Mouse (Mus musculus): ENCODE measurements around the gene H2afx. TPM values are rescaled to one million over a fixed set of nuclear protein-coding genes. Genes with fewer than 3 reads are reported as not detected.
"Not testable (repeated sequence)": the region's sequence is repeated elsewhere in the genome, so short reads cannot be mapped to it uniquely, and the experiment has no call there.

Gene H2afx
- total RNA-seq, 2 experiments from 2014 or later = 59.8 to 66.2 TPM

DNA sequence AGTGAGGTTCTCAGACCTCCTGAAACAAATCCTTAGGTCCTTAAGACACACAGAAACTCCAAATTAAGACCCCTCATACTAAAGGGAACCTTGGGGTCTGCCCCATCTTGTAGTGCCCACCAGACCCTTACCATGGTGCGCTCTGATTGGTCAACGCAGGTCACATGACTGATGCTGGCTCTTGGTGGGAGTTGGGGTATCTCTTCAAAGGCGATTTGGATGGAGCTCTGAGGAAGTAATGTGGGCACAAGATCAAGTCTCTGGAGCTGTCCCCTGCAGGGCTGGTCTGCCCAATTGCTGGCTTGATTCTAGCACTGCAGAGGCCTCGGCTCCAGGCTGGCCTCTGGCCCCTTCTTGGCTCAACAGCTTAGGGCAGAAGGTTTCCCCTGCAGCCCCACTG is 17.0 kb upstream of the H2afx start:
- intact Hi-C loops (cut with DNase I) = no loop called here
- DNase-seq (ENCODE audit: low spot score in 2 of 2) = no peak

DNA sequence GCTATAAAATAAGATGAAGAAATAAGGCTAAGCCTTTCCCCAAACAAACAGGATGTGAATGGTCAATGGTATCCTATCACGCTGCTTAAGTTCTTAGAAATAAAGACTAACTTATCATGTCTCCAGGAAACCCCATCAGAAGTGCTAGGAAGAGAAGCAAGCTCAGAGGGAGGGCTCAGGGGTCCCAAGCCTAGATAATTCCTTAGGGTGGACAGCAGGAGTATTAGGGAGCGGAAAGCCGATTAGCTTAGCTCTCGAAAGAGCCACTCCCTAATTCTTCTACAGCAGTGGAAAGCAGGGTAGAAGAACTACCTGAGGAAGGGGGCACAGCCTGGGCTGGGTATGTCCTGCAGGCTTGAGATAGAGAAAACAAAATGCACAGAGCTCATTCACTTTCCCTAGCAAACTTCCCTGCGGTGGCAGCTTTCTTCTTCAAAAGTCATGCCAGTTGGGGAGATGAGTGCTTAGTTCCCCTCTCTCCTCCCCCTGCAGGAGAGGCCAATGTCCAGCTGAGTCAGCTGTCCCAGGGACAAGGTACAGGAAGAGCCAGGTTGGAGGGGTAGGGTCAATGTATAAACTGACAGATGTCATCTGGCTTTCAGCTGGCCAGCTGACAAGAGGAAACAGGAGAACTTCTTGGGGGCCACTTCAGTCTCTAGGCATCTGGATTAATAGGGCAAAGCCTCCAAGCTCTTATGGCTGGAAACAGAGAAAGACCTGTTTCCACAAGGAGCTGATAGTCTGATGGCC is 16.2 kb upstream of the H2afx start:
- intact Hi-C loops (cut with DNase I) = no loop called here
- DNase-seq (ENCODE audit: low spot score in 2 of 2) = no peak

DNA sequence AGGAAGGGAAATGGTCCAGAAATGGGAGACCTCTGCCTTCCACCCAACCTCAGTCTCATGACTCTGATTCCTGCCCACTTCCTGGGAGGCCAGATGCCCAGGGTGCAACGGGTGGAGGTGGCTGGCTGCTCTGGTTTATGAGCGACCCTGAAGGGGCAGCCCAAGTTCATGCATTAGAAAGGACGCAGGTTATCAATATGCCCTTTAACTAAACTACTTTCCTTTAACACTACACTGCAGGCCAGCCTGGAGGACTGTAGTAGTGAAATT is 15.7 kb upstream of the H2afx start:
- DNase-seq (ENCODE audit: low spot score in 2 of 2) = no peak
- intact Hi-C loops (cut with DNase I) = no loop called here

DNA sequence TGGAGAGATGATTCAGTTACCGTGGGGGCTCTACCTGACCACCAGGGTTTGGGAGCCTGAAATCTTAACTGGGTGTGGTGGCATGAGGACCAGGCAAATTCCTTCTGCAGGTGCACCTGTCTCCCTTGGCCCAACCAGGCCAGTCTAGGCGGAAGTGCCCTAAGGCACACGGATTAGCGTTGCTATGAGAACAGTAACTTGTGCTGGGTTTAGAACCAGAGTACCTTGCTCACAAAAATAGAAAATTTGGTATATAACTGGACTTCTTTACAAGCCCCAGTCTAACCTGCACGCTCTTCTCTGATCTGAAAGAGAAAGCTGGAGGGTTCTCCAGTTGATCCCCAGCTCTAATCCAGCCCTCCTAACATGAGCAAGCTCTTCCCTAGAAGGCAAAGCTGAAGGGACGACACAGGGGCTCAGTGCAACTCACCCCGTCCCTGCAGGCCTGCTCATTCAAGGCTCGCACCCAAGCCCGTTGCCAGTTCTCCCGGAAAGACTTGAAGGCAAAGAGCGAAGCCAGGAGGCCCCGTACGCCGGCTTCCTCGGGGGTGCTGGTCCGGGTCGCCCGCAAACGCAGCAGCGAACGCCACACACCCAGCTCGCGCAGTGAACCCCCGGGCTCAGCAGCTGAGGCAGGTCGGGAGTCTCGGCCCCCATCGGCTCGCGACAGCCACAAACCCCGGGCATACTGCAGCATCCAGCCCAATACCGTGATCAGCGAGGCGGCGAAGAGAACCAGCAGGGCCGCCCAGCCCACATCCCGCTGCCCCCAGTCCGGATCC is 15.2 kb upstream of the H2afx start:
- no peak for DNase-seq (ENCODE audit: low spot score in 2 of 2)
- intact Hi-C loops (cut with DNase I) = no loop called here

DNA sequence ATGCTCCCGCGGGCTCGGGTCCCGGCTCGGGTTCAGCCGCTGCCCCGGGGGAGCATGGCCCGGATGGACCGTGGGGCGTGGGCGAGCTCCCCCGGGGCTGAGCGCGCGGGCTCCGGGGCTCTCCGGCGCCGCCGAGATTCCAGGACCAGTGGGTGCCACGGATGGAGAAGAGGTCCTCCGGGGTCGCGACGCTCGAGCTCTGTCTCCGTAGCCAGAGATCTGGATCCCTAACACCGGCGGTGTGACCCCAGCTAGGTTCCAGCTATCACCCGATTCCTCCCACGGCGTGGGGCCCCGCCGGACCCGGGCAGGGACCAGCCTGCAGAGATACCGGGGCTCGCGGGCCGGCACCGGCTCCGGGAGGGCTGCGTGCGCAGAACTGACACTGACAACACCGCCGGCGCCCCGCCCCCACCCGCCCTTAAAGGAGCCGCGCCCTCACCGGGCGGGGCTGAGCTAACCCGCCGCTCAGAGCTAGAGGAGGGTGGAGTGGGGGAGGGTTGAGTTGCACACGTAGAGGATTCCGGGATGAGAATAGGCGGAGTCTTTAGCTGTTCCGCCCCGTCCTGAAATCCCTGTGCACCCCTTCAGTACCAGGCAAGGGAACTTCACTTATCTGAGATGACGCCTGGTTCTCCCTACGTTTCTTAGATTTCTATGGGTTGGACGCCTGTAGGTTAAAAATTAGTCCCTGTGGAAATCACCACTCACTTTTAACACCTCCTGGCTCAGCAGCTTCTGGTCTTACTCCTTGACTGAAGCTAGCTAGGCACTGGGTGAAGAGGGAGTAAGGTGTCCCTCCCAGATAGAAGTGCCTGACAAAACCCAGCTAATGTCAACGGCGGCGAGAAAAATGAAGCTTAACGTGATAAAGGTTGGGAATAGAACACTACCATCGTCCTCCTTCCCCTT is 14.4 kb upstream of the H2afx start, which contains the start of gene C2cd2l:
C2cd2l (minus strand) TSS at position 399 of the 912 bp plus-strand sequence.
- DNase-seq (ENCODE audit: low spot score in 2 of 2) = peak; percentile 92 to 97
- intact Hi-C loops (cut with DNase I) = no loop called here

DNA sequence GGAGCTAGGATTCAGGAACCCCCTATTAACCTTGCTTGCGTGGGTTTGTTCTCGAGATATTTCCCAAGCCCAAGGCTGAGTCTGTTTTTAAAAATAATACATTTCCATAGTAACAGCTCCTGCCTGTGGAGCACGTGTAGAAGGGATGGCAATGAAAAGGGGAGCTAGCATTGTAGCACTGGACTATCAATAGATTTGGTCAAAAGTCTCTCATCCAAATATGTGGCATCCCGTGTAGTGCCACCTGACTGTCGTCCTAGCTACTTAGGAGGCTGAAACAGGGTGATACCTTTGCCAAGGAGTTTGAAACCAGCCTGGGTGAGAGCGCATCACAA is 13.7 kb upstream of the H2afx start:
- intact Hi-C loops (cut with DNase I) = no loop called here
- peak; percentile 45 to 87 for DNase-seq (ENCODE audit: low spot score in 2 of 2)

DNA sequence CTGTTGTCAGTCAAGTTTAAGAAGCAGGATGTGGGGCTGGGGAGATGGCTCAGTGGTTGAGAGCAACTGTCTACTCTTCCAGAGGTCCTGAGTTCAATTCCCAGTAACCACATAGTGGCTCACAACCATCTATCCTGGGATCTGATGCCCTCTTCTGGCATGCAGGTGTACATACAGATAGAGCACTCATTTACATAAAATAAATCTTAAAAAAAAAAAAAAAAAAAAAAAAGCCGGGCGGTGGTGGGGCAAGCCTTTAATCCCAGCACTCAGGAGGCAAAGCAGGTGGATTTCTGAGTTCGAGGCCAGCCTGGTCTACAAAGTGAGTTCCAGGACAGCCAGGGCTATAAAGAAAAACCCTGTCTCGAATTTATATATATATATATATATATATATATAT is 10.8 kb upstream of the H2afx start:
- intact Hi-C loops (cut with DNase I); DNase-seq (ENCODE audit: low spot score in 2 of 2): not testable (repeated sequence)

DNA sequence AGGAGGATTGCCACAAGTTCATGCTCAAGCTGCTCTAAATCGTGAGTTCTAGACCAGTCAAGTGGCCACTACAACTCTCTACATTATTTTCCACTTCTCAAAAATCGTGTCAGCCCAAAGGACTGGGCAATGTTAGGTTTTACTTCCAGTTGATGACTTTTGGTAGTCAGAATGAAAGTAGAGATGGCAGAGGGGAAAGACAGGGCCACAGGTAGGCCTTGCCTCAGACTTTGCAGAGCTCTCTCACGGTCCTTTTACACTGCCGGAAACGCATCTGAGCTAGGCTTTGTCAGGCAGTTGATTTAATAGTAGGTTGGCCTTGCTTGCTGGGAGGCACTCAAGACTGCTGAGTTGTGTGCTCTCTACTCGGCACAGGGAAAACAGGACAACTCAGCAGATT is 10.3 kb upstream of the H2afx start:
- no peak for DNase-seq (ENCODE audit: low spot score in 2 of 2)
- intact Hi-C loops (cut with DNase I) = no loop called here

DNA sequence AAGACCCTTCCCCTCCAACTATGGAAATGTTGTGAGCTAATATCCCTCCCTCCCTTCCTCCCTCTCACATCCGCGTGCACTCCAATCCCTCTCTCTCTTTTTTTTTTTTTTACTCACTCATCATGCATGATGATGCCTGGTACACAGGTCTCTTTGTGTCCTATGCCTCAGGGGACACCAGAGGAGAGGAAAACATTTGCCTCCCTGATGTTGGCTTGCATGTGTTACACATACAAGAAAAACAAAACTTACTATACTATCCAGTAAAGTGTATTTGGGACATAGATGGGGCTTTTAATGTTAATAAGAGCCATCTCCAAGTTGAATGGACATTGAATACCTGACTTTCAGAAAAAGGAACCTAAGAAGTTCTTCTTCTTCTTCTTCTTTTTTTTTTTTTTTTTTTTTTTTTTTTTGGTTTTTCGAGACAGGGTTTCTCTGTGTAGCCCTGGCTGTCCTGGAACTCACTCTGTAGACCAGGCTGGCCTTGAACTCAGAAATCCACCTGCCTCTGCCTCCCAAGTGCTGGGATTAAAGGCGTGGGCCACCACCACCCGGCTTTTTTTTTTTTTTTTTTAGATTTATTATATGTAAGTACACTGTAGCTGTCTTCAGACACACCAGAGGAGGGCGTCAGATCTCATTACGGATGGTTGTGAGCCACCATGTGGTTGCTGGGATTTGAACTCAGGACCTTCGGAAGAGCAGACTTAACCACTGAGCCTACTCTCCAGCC is 9.3 kb upstream of the H2afx start:
- intact Hi-C loops (cut with DNase I) = not testable (repeated sequence)

DNA sequence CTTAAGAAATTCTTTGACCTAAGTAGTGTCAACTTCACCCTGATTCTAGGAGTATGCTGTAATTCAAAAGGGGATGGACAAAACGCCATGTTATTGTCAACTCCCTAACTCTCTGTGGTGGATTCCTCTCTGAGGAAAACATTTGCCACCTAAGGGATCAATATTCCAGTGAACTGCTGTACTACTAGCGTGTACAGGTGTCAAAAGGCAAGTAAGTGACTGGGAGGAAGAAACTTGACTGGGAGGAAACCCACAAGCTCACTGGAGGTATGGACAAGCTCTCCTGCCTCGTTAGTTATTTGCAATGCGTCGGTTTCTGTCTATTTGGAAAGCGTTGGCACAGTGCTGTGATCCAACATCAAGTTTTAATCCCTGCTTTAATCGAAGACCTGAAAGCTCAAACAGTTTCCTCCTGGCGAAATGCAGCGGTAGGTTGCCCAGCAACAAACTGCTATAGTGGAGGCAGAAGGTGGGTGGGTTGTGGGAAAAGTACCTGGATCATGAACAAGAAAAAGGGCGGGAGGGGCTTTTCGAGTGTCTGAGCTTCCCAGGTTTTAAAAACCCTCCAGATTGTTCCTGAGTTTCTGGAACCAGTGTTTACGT is 8.6 kb upstream of the H2afx start, which contains the start of gene Dpagt1:
Dpagt1 (plus strand) TSS at position 252 of the 603 bp plus-strand sequence.
- peak in 1 of 2 experiments; percentile 83 for DNase-seq (ENCODE audit: low spot score in 2 of 2)
- intact Hi-C loops (cut with DNase I) = no loop called here

More for the DNA sequence above, 9.3 kb upstream of the H2afx start:
- DNase-seq (ENCODE audit: low spot score in 2 of 2) = not testable (repeated sequence)

DNA sequence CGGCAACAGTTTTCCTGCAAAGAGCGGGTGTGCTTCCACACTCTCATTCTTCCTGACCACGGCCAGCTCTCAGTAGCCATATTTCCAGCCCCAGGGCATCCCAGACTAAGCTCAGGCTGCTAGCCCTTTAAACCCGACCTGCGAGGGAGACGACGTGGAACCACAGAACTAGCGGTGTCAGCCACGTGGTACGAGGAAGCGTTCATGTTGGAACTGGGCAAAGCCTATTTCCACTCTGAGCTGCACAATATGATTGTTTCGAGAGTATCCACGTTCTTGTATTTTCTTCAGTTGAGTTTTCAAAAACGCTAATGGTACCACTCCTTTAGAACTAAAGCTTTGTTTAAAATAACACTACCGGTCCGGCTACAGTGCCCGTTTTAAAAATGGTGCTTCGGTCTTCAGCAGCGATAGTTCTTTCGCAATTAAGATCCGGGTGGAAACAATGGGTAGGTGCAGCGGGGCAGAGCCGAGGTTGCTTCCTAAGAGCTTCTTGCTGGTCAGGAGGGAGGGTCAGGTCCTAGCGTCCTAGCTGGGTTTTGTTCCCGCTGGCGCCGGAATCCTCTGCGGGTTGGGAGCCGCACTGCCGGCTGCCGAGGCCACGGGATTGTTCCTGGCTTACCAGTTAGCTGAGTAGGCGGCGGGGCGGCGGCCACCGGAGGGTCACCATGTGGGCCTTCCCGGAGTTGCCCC is 8.0 kb upstream of the H2afx start:
- peak; percentile 85 to 87 for DNase-seq (ENCODE audit: low spot score in 2 of 2)
- intact Hi-C loops (cut with DNase I) = no loop called here

DNA sequence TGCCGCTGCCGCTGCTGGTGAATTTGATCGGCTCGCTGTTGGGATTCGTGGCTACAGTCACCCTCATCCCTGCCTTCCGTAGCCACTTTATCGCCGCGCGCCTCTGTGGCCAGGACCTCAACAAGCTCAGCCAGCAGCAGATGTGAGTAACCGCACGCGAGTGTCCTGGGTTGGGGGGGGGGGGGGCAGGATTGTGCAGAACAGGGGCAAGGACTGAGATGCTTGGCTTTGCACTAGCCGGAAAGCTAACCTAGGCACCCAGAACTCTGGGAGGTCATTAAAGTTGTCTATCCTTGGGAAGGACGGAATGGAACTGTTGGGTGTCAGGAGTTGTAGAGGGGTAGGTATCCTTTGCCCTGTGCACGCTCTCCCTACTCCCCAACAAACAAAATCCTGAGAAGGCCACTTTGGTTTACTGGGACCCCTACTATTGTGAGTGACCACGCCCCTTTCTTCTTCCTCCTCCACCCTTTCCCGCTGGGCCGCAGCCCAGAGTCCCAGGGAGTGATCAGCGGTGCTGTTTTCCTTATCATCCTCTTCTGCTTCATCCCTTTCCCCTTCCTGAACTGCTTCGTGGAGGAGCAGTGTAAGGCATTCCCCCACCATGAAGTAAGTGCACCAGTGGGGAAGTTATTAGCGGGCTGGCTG is 7.3 kb upstream of the H2afx start:
- no peak for DNase-seq (ENCODE audit: low spot score in 2 of 2)
- intact Hi-C loops (cut with DNase I) = no loop called here

DNA sequence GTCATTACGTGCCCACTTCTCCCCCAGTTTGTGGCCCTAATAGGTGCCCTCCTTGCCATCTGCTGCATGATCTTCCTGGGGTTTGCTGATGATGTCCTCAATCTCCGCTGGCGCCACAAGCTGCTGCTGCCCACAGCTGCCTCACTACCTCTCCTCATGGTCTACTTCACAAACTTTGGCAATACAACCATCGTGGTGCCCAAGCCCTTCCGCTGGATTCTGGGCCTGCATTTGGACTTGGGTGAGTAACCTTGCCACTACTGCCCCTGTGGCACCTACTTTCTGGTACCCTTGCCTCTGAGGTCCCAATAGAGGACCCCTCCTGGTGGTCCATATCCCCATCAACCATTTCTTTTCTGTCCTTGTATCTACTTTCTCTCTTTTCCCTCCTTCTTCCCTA is 6.6 kb upstream of the H2afx start:
- intact Hi-C loops (cut with DNase I) = no loop called here
- DNase-seq (ENCODE audit: low spot score in 2 of 2) = no peak

DNA sequence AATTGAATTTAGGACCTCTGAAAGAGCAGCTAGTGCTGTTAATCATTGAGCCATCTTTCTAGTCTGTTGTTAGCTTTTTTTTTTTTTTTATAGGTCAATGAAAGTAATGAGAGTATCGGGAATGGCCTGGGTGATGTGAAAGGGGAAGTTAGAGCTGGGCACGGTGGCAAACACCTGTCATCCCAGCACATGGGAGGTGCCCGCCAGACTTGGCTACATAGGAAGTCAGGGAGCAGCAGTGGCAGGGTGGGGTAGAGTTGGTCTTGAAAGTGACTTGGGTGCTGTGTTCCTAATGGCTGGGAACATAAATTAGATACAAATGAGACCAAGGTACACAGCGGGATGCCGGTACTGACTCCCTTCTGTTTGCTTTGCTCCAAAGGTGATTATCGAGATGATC is 3.8 kb upstream of the H2afx start:
- no peak for DNase-seq (ENCODE audit: low spot score in 2 of 2)
- intact Hi-C loops (cut with DNase I) = no loop called here

DNA sequence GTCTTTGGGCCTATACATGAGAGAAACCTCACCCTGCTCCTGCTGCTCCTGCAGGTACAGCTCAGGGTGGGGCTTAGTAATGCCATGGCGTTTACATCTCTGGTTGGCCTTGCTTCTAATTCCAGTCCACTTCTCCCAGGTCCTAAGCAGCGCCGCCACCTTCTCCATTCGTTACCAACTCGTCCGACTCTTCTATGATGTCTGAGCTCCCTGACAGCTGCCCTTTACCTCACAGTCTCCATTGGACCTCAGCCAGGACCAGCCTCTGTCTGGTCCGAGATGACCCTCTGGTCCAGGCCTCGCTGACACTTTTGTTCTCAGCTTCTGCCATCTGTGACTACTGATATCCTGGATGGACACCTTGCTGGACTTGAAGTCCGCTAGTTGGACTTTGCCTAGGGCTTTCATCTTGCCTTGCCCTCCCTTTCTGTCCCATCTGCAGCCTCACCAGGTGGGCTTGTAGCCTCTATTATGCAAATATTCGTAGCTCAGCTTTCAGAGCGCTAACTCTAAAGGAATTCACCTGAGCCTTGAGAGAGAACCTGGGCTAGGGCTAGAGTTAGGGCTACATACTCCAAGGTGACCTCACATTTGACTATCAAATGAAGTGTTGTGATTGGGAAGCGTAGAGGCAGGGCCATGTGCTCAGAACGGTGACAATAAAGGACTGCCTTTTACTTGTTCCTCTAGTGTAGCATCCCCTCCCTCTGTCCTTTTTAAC is 1.4 kb upstream of the H2afx start:
- intact Hi-C loops (cut with DNase I) = no loop called here
- DNase-seq (ENCODE audit: low spot score in 2 of 2) = no peak

DNA sequence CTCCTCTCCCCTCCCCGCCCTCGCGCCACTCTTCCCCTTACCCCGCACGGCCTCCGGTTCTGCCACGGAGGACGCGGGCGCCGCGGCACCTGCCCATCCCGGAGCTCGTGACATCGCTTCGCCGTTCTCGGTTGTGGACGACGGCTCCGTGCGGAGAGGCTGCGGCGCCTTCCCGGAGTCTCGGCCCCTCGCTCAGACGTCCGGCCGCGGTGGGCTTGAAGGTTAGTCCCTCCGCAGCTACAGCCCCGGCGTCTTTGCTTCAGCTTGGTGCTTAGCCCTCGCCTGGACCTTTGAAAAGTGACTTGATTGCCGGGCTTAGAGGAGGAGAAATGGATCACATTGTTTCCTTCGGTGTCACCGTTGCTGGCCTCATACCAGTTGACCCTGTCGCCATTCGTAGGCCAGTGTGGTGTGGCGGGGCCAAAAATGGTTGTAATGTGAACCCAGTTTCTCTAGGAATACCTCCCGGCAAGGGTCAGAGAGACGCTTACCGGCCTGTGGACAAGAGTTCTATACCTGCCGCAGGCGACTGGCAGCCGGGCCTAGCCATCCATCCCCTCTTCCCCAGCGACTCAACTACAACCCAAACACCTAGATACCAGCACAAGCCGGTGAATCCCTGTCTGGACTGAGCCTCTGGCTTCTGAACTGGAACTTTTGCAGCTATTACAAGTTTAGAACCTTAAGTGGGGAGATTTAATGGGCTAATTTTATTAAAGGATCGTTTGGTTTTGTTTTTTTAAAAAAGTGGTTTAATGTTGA is 1.0 kb downstream of the H2afx start:
- intact Hi-C loops (cut with DNase I) = no loop called here
- DNase-seq (ENCODE audit: low spot score in 2 of 2) = peak in 1 of 2 experiments; percentile 24

DNA sequence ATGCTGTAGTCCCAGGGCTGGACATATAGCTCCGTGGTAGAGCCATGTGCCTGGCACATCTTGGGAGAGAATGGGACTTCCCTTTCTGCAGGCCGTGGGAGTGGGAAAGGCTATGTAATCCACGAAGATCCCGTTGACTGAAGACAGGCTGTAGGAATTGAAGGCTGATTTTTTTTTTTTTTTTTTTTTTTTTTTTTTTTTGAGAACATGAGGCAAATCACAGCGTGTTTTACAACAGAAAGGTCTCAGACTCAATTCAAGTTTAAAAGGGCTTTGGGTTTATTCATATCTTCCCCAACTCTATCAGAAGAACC is 1.6 kb downstream of the H2afx start:
- intact Hi-C loops (cut with DNase I) = no loop called here

More for the DNA sequence above, 1.6 kb downstream of the H2afx start:
- DNase-seq (ENCODE audit: low spot score in 2 of 2) = no peak
